Mouse (Mus musculus) layer of hippocampus, adult 6 months (tissue): ENCODE measurements around the gene Rab1a. TPM values are rescaled to one million over a fixed set of nuclear protein-coding genes. Genes with fewer than 3 reads are reported as not detected.

Experiments
- long read RNA-seq, 2 experiments: library from polyadenylated mRNA; unstranded; transcript quantifications; one replicate each; pipeline ENCODE4 v2.0.0; 2019 to 2020
- polyA plus RNA-seq: library from polyadenylated mRNA; unstranded; fragments of <200 nt; fragmentation: Nextera tagmentation; gene quantifications from 2 replicates; pipeline ENCODE4 v1.2.3, GENCODE M21; 2021

Rab1a gene
- polyA plus RNA-seq = 119 and 133 TPM in 2 replicates
- long read RNA-seq, experiment 1, transcript Rab1a-201 (6 exons, 2,827 nt) = major isoform, 157 of 189 reads
- long read RNA-seq, experiment 1, partial matches to known transcripts = 24 of 189 reads
- long read RNA-seq, experiment 1, other reads (novel, unspliced or antisense) = 8 of 189 reads
- long read RNA-seq, experiment 2, transcript Rab1a-201 (6 exons, 2,827 nt) = major isoform, 488 of 502 reads
- long read RNA-seq, experiment 2, partial matches to known transcripts = 2 of 502 reads
- long read RNA-seq, experiment 2, other reads (novel, unspliced or antisense) = 12 of 502 reads

GRCm38 (mm10) chr11:20200713-20201575 lies at the start of gene Rab1a:
Rab1a (plus strand) TSS chr11:20201432.

GRCm38 (mm10) chr11:20249296-20250110 lies 48.3 kb downstream of the Rab1a start, which contains the start of gene Cep68:
Cep68 (minus strand) TSS chr11:20249429.

Other genes starting within 250 kb of the Rab1a start
- 111 and 146 TPM in 2 replicates for gene Actr2, start 88.5 kb upstream of the Rab1a start, polyA plus RNA-seq
- gene Cep68, start 48.0 kb downstream of the Rab1a start, polyA plus RNA-seq = 15.5 and 19.1 TPM in 2 replicates
- 22.2 TPM in 2 replicates for gene Slc1a4, start 131.3 kb downstream of the Rab1a start, polyA plus RNA-seq